Mouse (Mus musculus) left cerebral cortex, adult 6 months (tissue): Measurements from ENCODE around the gene Slit1. TPM values are rescaled to one million over a fixed set of nuclear protein-coding genes. Genes with fewer than 3 reads are reported as not detected.

Source experiments
- long read RNA-seq, 2 experiments: library from polyadenylated mRNA; unstranded; transcript quantifications; one replicate each; pipeline ENCODE4 v2.0.0; 2019 to 2020
- polyA plus RNA-seq: library from polyadenylated mRNA; unstranded; fragments of <200 nt; fragmentation: Nextera tagmentation; gene quantifications from 2 replicates; pipeline ENCODE4 v1.2.3, GENCODE M21; 2021

The Slit1 gene
- polyA plus RNA-seq = 7.8 and 9.1 TPM in 2 replicates
- long read RNA-seq, experiment 1, partial matches to known transcripts = 11 of 14 reads
- long read RNA-seq, experiment 1, other reads (novel, unspliced or antisense) = 3 of 14 reads
- long read RNA-seq, experiment 2, partial matches to known transcripts = 7 of 10 reads
- long read RNA-seq, experiment 2, other reads (novel, unspliced or antisense) = 3 of 10 reads

DNA sequence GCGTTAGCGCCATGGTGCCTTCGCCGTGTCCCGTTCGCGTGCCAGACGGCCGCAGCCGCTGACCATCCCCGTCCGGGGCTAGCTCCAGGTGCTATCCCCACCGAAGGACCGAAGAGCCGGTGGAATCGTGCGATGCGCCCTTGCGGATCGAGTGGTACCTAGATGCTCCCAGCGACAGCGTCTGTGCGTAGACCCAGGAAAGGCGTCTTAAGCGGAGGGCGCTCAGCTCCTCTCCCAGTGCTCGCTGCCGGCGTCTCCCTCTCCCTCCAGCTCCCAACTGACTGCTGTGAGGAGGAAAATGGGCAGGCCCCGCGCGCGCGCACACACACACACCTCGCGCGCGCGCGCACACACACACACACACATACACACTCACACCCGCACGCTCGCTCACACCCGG is at the start of gene Slit1:
Gene Slit1 (minus strand): TSS at position 270 of the 400 bp plus-strand sequence.

GRCm38 (mm10) chr19:41581706-41582420 is 161.6 kb downstream of the Slit1 start, which contains the start of gene Gm340:
TSS of gene Gm340 (plus strand) at chr19:41582370.

Other genes starting within 250 kb of the Slit1 start
- 0.77 and 0.89 TPM in 2 replicates for gene Gm340, start 161.3 kb downstream of the Slit1 start, polyA plus RNA-seq
- 0.88 and 1.3 TPM in 2 replicates for gene Arhgap19, start 58.4 kb upstream of the Slit1 start, polyA plus RNA-seq
- 38.8 and 67.3 TPM in 2 replicates for gene Frat1, start 86.3 kb upstream of the Slit1 start, polyA plus RNA-seq
- 0.47 and 2.9 TPM in 2 replicates for gene Frat2, start 104.5 kb upstream of the Slit1 start, polyA plus RNA-seq
- gene Rrp12, start 152.5 kb upstream of the Slit1 start, polyA plus RNA-seq = 9.4 and 10.5 TPM in 2 replicates
- gene Pgam1, start 168.3 kb upstream of the Slit1 start, polyA plus RNA-seq = 796 and 831 TPM in 2 replicates
- 47.8 and 54.7 TPM in 2 replicates for gene Exosc1, start 189.8 kb upstream of the Slit1 start, polyA plus RNA-seq
- gene Zdhhc16, start 189.8 kb upstream of the Slit1 start, polyA plus RNA-seq = 33.6 and 40.0 TPM in 2 replicates
- gene Mms19, start 237.5 kb upstream of the Slit1 start, polyA plus RNA-seq = 7.5 and 9.4 TPM in 2 replicates
- gene Ubtd1, start 238.1 kb upstream of the Slit1 start, polyA plus RNA-seq = 4.6 and 7.3 TPM in 2 replicates